Mouse (Mus musculus) forebrain, embryonic 11.5 days (tissue): Measurements from ENCODE around the gene Mef2a. TPM values are rescaled to one million over a fixed set of nuclear protein-coding genes. Genes with fewer than 3 reads are reported as not detected.

Source experiments
- ATAC-seq: fragments of 200-750 bp; cut with Nextera tagmentation; replicated peaks from 2 replicates; pipeline ENCODE4 v1.8.0; 2017; ENCODE audit warnings: moderate TSS enrichment; ENCODE audit not compliant: low FRiP score
- DNase-seq: peaks from one replicate; pipeline ENCODE4 v3.0.0-alpha.2; 2017; ENCODE audit warnings: low spot score
- H3K27ac ChIP-seq: fragments of 300-500 bp; sonication (generic); 2 replicates; pipeline ENCODE4 v1.5.1; 2014; ENCODE audit warnings: low read depth, low read length
- H3K27me3 ChIP-seq: fragments of 300-500 bp; sonication (generic); 2 replicates; pipeline ENCODE4 v1.6.1; 2014; ENCODE audit warnings: mild to moderate bottlenecking, low read length, mixed read lengths; ENCODE audit not compliant: control insufficient read depth, insufficient read depth
- H3K36me3 ChIP-seq: fragments of 300-500 bp; sonication (generic); 2 replicates; pipeline ENCODE4 v1.6.1; 2014; ENCODE audit warnings: mild to moderate bottlenecking, low read length, moderate library complexity, mixed read lengths; ENCODE audit not compliant: control insufficient read depth, insufficient read depth
- H3K4me1 ChIP-seq: fragments of 300-500 bp; sonication (generic); replicated peaks from 2 replicates; pipeline ENCODE4 v1.6.1; 2014; ENCODE audit warnings: low read length, mixed read lengths; ENCODE audit not compliant: control insufficient read depth, insufficient read depth
- H3K4me2 ChIP-seq: fragments of 300-500 bp; sonication (generic); 2 replicates; pipeline ENCODE4 v1.6.1; 2014; ENCODE audit warnings: low read depth, mild to moderate bottlenecking, low read length, moderate library complexity, mixed read lengths; ENCODE audit not compliant: severe bottlenecking
- H3K4me3 ChIP-seq: fragments of 300-500 bp; sonication (generic); 2 replicates; pipeline ENCODE4 v1.5.1; 2014; ENCODE audit warnings: low read depth, low read length
- H3K9ac ChIP-seq: fragments of 300-500 bp; sonication (generic); 2 replicates; pipeline ENCODE4 v1.6.1; 2014; ENCODE audit warnings: low read length
- H3K9me3 ChIP-seq: fragments of 300-500 bp; sonication (generic); 2 replicates; pipeline ENCODE4 v1.6.1; 2016; ENCODE audit warnings: low read length, mixed read lengths; ENCODE audit not compliant: control insufficient read depth
- WGBS: fragments of 180-500 bp; shearing (Covaris S2); extraction: QIAGEN DNeasy Blood & Tissue Kit; methylation state at CpG from one replicate; pipeline ENCODE4 v1.1.7; 2014; 5-methylcytosine and 5-hydroxymethylcytosine counted together
- polyA plus RNA-seq: library from polyadenylated mRNA; unstranded; fragments of >200 nt; fragmentation: Nextera tagmentation; extraction: Ambion mirVana; gene quantifications from 2 replicates; pipeline ENCODE4 v1.2.1, GENCODE M21; 2014

The Mef2a gene
- polyA plus RNA-seq, 1 experiment from 2014 or later, result 23.6 TPM

- ATAC-seq (0 out of 2 replicates have a peak, but pooled peaks have one; percentile 12), DNase-seq (peak; percentile 79)
- WGBS, result 66% methylated on average over 3 of the region's 3 CpGs
- no peaks in the 10 kb centered on the region for H3K4me1 ChIP-seq
- H3K4me2 ChIP-seq, result no peak overlapping the region
- H3K27me3 ChIP-seq, result no peaks in the 10 kb centered on the region
- H3K27ac ChIP-seq, result no peak overlapping the region
- no peak overlapping the region for H3K4me3 ChIP-seq
- H3K36me3 ChIP-seq, result no peaks in the 10 kb centered on the region
- H3K9me3 ChIP-seq, result no peaks in the 10 kb centered on the region
- H3K9ac ChIP-seq, result no peak overlapping the region
Measured at GRCm38 (mm10) chr7:67217025-67217424, 155.6 kb downstream of the Mef2a start.

GRCm38 (mm10) chr7:67216351-67216750 is 156.3 kb downstream of the Mef2a start:
- H3K27me3 ChIP-seq, result no peaks in the 10 kb centered on the region
- no peak overlapping the region for H3K4me2 ChIP-seq
- no peaks in the 10 kb centered on the region for H3K36me3 ChIP-seq
- no peaks in the 10 kb centered on the region for H3K9me3 ChIP-seq
- H3K27ac ChIP-seq, result no peak overlapping the region
- H3K9ac ChIP-seq, result no peak overlapping the region
- H3K4me1 ChIP-seq, result no peaks in the 10 kb centered on the region
- DNase-seq, result peak; percentile 29
- no peak overlapping the region for H3K4me3 ChIP-seq
- ATAC-seq, result no peak
- WGBS, result 85% methylated on average over 6 of the region's 6 CpGs

DNA sequence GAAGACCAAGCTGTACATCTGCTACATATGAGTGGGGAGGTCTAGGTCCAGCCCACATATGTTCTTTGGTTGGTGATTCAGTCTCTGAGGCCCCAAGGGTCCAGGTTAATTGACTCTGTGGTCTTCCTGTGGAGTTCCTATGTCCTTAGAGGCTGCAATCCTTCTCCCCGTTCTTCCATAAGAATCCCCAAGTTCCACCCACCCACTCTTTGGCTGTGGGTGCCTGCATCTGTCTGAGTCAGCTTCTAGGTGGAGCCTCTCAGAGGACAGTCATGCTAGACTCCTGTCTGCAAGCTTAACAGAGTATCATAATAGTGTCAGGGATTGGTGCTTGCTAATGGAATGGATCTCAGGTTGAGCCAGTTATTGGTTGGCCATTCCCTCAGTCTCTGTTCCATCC is 159.1 kb downstream of the Mef2a start:
- Histone ChIP-seq H3K36me3 (no peaks in the 10 kb centered on the region), H3K4me2 (no peak overlapping the region), H3K4me3 (no peak overlapping the region), H3K9me3 (no peaks in the 10 kb centered on the region), H3K27ac (no peak overlapping the region), H3K4me1 (no peaks in the 10 kb centered on the region), H3K9ac (no peak overlapping the region), H3K27me3 (no peaks in the 10 kb centered on the region)
- ATAC-seq (no peak), DNase-seq (no peak)
- WGBS, result 87% methylated on average over 1 of the region's 1 CpGs

GRCm38 (mm10) chr7:67211971-67212370 is 160.7 kb downstream of the Mef2a start:
- DNase-seq (no peak), ATAC-seq (no peak)
- Histone ChIP-seq H3K4me3 (no peak overlapping the region), H3K36me3 (no peaks in the 10 kb centered on the region), H3K4me2 (no peak overlapping the region), H3K4me1 (no peaks in the 10 kb centered on the region), H3K27me3 (no peaks in the 10 kb centered on the region), H3K27ac (no peak overlapping the region), H3K9me3 (no peaks in the 10 kb centered on the region), H3K9ac (no peak overlapping the region)
- 68% methylated on average over 4 of the region's 4 CpGs for WGBS

- Histone ChIP-seq H3K4me1 (no peaks in the 10 kb centered on the region), H3K36me3 (no peaks in the 10 kb centered on the region), H3K4me3 (no peak overlapping the region), H3K9ac (no peak overlapping the region), H3K27me3 (no peaks in the 10 kb centered on the region), H3K27ac (no peak overlapping the region), H3K9me3 (no peaks in the 10 kb centered on the region), H3K4me2 (no peak overlapping the region)
- 55% methylated on average over 6 of the region's 6 CpGs for WGBS
- ATAC-seq, result no peak
- no peak for DNase-seq
Measured at GRCm38 (mm10) chr7:67211341-67211740, 161.3 kb downstream of the Mef2a start.

DNA sequence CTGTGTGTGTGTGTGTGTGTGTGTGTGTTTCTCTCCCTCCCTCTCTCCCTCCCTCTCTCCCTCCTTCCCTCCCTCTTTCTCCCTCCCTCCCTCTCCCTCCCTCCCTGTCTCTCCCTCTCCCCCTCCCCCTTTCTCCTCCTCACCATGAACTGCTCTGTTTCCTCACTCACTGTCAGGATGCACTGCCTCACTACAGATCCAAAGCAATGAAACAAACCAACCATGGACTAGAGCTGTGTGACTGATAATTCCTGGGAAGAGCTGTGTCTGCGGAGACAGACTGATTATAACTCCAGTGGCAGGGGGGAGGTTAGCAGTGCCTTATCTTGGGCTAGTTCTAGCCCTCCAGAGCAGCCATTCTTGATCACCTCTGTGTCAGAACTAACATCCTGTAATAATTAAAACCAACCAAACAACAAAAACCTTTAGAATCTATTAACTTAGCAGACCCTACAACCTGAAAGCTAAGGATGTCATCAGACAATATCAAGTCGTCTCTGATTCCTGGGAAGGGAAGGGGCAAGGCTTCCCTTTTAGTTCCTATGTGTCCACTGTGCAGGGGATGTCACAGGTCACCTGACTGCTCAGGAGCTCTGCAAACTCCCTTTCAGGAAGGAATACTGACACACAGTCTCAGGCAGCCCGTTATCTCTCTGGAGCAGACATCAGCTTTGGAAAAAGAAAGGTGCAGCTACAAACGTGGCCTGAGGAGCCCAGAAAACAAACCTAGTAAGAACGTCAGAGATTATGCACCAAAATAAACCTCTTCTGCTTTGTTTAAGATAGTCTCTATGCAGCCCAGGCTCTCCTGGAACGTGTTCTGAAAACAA is 162.4 kb downstream of the Mef2a start:
- no peaks in the 10 kb centered on the region for H3K9me3 ChIP-seq
- H3K4me2 ChIP-seq, result no peak overlapping the region
- no peak for DNase-seq
- H3K9ac ChIP-seq, result no peak overlapping the region
- no peak for ATAC-seq
- H3K36me3 ChIP-seq, result no peaks in the 10 kb centered on the region
- no peaks in the 10 kb centered on the region for H3K27me3 ChIP-seq
- 80% methylated on average over 6 of the region's 6 CpGs for WGBS
- H3K4me1 ChIP-seq, result no peaks in the 10 kb centered on the region
- H3K4me3 ChIP-seq, result no peak overlapping the region
- no peak overlapping the region for H3K27ac ChIP-seq

- no peaks in the 10 kb centered on the region for H3K36me3 ChIP-seq
- no peak overlapping the region for H3K27ac ChIP-seq
- DNase-seq (no peak), ATAC-seq (no peak)
- no peak overlapping the region for H3K4me2 ChIP-seq
- H3K9ac ChIP-seq, result no peak overlapping the region
- no peaks in the 10 kb centered on the region for H3K9me3 ChIP-seq
- H3K4me1 ChIP-seq, result no peaks in the 10 kb centered on the region
- H3K4me3 ChIP-seq, result no peak overlapping the region
- WGBS, result 89% methylated on average over 1 of the region's 1 CpGs
- no peaks in the 10 kb centered on the region for H3K27me3 ChIP-seq
Measured at GRCm38 (mm10) chr7:67208317-67208716, 164.3 kb downstream of the Mef2a start.

GRCm38 (mm10) chr7:67207701-67208100 is 165.0 kb downstream of the Mef2a start:
- DNase-seq (peak; percentile 33), ATAC-seq (no peak)
- WGBS, result 49% methylated on average over 6 of the region's 6 CpGs
- Histone ChIP-seq H3K27ac (no peak overlapping the region), H3K9ac (no peak overlapping the region), H3K36me3 (no peaks in the 10 kb centered on the region), H3K4me2 (no peak overlapping the region), H3K4me3 (no peak overlapping the region), H3K9me3 (no peaks in the 10 kb centered on the region), H3K4me1 (no peaks in the 10 kb centered on the region), H3K27me3 (no peaks in the 10 kb centered on the region)

GRCm38 (mm10) chr7:67206496-67206895 is 166.2 kb downstream of the Mef2a start:
- ATAC-seq (no peak), DNase-seq (peak; percentile 23)
- H3K27me3 ChIP-seq, result no peaks in the 10 kb centered on the region
- H3K27ac ChIP-seq, result no peak overlapping the region
- H3K9ac ChIP-seq, result no peak overlapping the region
- WGBS, result 82% methylated on average over 10 of the region's 10 CpGs
- H3K4me2 ChIP-seq, result no peak overlapping the region
- no peaks in the 10 kb centered on the region for H3K9me3 ChIP-seq
- H3K4me3 ChIP-seq, result no peak overlapping the region
- no peaks in the 10 kb centered on the region for H3K4me1 ChIP-seq
- no peaks in the 10 kb centered on the region for H3K36me3 ChIP-seq
